Mouse (Mus musculus): ENCODE measurements around the gene Adam33. TPM values are rescaled to one million over a fixed set of nuclear protein-coding genes. Genes with fewer than 3 reads are reported as not detected.
"Not testable (repeated sequence)": the region's sequence is repeated elsewhere in the genome, so short reads cannot be mapped to it uniquely, and the experiment has no call there.

The Adam33 gene
- total and polyA plus RNA-seq, 2 experiments from 2014 or later: 0.85 to 3.1 TPM

GRCm38 (mm10) chr2:131040854-131041825 lies 22.5 kb downstream of the Adam33 start:
- peak; percentile 93 for ATAC-seq
- DNase-seq: peak; percentile 87
- H3K27me3 ChIP-seq (ENCODE audit: insufficient read depth, low read length): 0 out of 2 replicates have a peak, but pooled peaks cover 3% of the 10 kb centered on the region
- 3% methylated on average over 113 of the region's 115 CpGs for WGBS
- peak overlapping the region; percentile 83 for H3K9ac ChIP-seq
- no peak for TF ChIP-seq CTCF (IDR thresholded peaks at IDR 0.05; ENCODE audit: low read depth)
- H3K4me1 ChIP-seq (ENCODE audit: insufficient read depth): peaks cover 7% of the 10 kb centered on the region; the same call in 1 of the 2 replicates
- H3K27ac ChIP-seq (ENCODE audit: low read depth, low read length): peak overlapping the region; percentile 82
- no peaks in the 10 kb centered on the region for H3K36me3 ChIP-seq (ENCODE audit: insufficient read depth)
- H3K4me3 ChIP-seq (ENCODE audit: low read depth, low read length): peak overlapping the region; percentile 59
- H3K9me3 ChIP-seq (ENCODE audit: low read length): no peaks in the 10 kb centered on the region
- peak overlapping the region; percentile 86 for H3K4me2 ChIP-seq (ENCODE audit: low read depth)

DNA sequence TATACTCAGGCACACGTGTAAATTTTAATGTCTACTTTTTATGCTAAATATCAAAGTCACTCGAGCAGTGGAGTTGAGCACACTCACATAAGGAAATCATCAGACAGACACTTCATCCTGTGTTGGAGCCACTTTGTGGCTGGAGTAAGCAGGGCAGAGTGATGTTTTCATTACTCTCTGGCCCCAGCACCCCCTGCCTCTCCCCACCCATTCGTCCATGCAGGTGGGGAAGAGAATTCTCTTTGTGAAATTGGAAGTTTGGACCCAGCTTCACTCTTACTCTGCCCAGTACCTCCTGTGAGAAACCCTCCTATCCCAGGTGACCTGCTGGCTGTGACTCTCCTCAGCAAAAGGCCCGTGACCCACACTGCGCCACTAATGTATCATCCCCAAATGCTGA lies 24.9 kb downstream of the Adam33 start:
- 0 out of 2 replicates have a peak, but pooled peaks cover 3% of the 10 kb centered on the region for H3K27me3 ChIP-seq (ENCODE audit: insufficient read depth, low read length)
- no peak overlapping the region for H3K4me3 ChIP-seq (ENCODE audit: low read depth, low read length)
- no peak overlapping the region for H3K27ac ChIP-seq (ENCODE audit: low read depth, low read length)
- TF ChIP-seq CTCF (IDR thresholded peaks at IDR 0.05; ENCODE audit: low read depth): no peak
- no peaks in the 10 kb centered on the region for H3K36me3 ChIP-seq (ENCODE audit: insufficient read depth)
- DNase-seq: no peak
- H3K9ac ChIP-seq: no peak overlapping the region
- H3K9me3 ChIP-seq (ENCODE audit: low read length): 0 out of 2 replicates have a peak, but pooled peaks cover 3% of the 10 kb centered on the region
- ATAC-seq: no peak
- H3K4me2 ChIP-seq (ENCODE audit: low read depth): no peak overlapping the region
- peaks cover 7% of the 10 kb centered on the region; the same call in 1 of the 2 replicates for H3K4me1 ChIP-seq (ENCODE audit: insufficient read depth)
- 86% methylated on average over 5 of the region's 5 CpGs for WGBS

- no peak overlapping the region for H3K9ac ChIP-seq
- H3K27me3 ChIP-seq (ENCODE audit: insufficient read depth, low read length): 0 out of 2 replicates have a peak, but pooled peaks cover 3% of the 10 kb centered on the region
- no peak overlapping the region for H3K27ac ChIP-seq (ENCODE audit: low read depth, low read length)
- H3K4me2 ChIP-seq (ENCODE audit: low read depth): no peak overlapping the region
- peaks cover 7% of the 10 kb centered on the region; the same call in 1 of the 2 replicates for H3K4me1 ChIP-seq (ENCODE audit: insufficient read depth)
- no peak for TF ChIP-seq CTCF (IDR thresholded peaks at IDR 0.05; ENCODE audit: low read depth)
- DNase-seq: no peak
- H3K36me3 ChIP-seq (ENCODE audit: insufficient read depth): no peaks in the 10 kb centered on the region
- no peak for ATAC-seq
- H3K9me3 ChIP-seq (ENCODE audit: low read length): 0 out of 2 replicates have a peak, but pooled peaks cover 3% of the 10 kb centered on the region
- no peak overlapping the region for H3K4me3 ChIP-seq (ENCODE audit: low read depth, low read length)
- WGBS: 94% methylated on average over 6 of the region's 6 CpGs
Observed at GRCm38 (mm10) chr2:131038197-131038596, 25.4 kb downstream of the Adam33 start.

DNA sequence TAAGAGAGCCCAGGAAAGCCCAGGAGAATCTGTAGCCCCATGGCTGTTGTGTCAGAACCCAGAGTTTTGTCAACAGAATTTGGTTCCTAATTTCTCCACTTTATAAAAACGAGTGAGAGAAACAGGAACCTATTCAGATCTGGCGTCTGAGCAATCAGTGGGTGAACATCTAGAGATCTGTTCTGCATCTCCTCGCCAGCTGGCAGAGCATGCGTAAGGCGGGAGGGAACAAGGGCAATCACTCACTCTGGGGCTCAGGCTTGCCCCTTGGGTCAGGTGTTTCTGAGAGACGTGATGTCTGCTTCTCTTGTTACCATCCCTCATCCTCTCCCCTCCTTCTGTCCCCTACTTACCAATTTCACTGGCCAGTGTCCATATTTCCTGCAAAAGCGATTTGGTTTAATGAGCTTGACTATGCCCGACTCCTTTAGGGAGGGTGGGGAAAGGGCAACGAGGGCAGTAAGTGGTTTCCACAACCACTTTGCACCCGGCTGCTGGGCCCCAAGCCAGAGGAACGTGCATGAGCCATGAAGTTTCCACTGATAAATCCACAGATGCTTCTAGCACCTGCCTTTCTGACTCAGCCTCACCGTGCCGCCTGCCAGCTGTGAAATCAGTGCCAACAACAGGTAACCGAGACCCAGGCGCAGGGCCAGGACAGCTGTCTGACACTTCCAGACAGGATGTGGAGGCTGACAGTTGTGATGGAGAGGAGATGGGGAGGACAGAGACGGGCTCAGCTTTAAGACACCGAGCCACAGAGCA lies 26.2 kb downstream of the Adam33 start:
- no peak overlapping the region for H3K27ac ChIP-seq (ENCODE audit: low read depth, low read length)
- 0 out of 2 replicates have a peak, but pooled peaks cover under 1% of the 10 kb centered on the region for H3K27me3 ChIP-seq (ENCODE audit: insufficient read depth, low read length)
- no peak overlapping the region for H3K4me3 ChIP-seq (ENCODE audit: low read depth, low read length)
- 0 out of 2 replicates have a peak, but pooled peaks cover 3% of the 10 kb centered on the region for H3K9me3 ChIP-seq (ENCODE audit: low read length)
- TF ChIP-seq CTCF (IDR thresholded peaks at IDR 0.05; ENCODE audit: low read depth): no peak
- peaks cover 7% of the 10 kb centered on the region; the same call in 1 of the 2 replicates for H3K4me1 ChIP-seq (ENCODE audit: insufficient read depth)
- H3K36me3 ChIP-seq (ENCODE audit: insufficient read depth): no peaks in the 10 kb centered on the region
- no peak overlapping the region for H3K9ac ChIP-seq
- DNase-seq (no peak), ATAC-seq (no peak)
- 51% methylated on average over 17 of the region's 17 CpGs for WGBS
- H3K4me2 ChIP-seq (ENCODE audit: low read depth): no peak overlapping the region

GRCm38 (mm10) chr2:131036757-131037156 lies 26.9 kb downstream of the Adam33 start:
- Histone ChIP-seq H3K36me3 (ENCODE audit: insufficient read depth) (no peaks in the 10 kb centered on the region), H3K4me2 (ENCODE audit: low read depth) (no peak overlapping the region), H3K9ac (no peak overlapping the region), H3K27ac (ENCODE audit: low read depth, low read length) (no peak overlapping the region), H3K9me3 (ENCODE audit: low read length) (0 out of 2 replicates have a peak, but pooled peaks cover 3% of the 10 kb centered on the region), H3K4me3 (ENCODE audit: low read depth, low read length) (no peak overlapping the region), H3K27me3 (ENCODE audit: insufficient read depth, low read length) (no peaks in the 10 kb centered on the region), H3K4me1 (ENCODE audit: insufficient read depth) (peaks cover 7% of the 10 kb centered on the region; the same call in 1 of the 2 replicates)
- ATAC-seq (no peak), DNase-seq (no peak)
- TF ChIP-seq CTCF (IDR thresholded peaks at IDR 0.05; ENCODE audit: low read depth): no peak

DNA sequence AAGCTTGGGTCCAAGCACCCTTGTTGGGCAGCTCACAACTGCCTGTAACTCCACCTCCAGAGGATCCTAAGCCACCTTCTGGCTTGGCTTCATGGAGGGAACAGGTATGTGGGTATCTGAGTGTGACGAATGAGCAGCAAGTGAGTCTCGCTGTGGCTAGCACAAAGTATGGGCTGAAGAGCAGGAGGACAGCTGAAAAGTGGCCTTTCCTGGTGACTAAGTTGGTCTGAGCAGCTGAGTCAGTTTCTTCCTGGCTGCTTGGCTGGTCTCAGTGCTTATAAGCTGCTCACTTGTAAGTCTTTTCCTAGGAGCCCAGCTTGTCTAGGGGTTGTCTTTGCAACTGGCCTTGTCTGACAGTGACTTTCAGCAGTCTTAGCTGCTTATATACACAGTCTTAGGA lies 27.3 kb downstream of the Adam33 start:
- no peak for DNase-seq
- peaks cover 7% of the 10 kb centered on the region; the same call in 1 of the 2 replicates for H3K4me1 ChIP-seq (ENCODE audit: insufficient read depth)
- no peak for TF ChIP-seq CTCF (IDR thresholded peaks at IDR 0.05; ENCODE audit: low read depth)

GRCm38 (mm10) chr2:131031406-131031805 lies 32.2 kb downstream of the Adam33 start:
- H3K4me2 ChIP-seq (ENCODE audit: low read depth); DNase-seq; H3K9ac ChIP-seq; H3K4me3 ChIP-seq (ENCODE audit: low read depth, low read length); H3K27me3 ChIP-seq (ENCODE audit: insufficient read depth, low read length); H3K27ac ChIP-seq (ENCODE audit: low read depth, low read length); H3K4me1 ChIP-seq (ENCODE audit: insufficient read depth); H3K9me3 ChIP-seq (ENCODE audit: low read length); ATAC-seq: not testable (repeated sequence)
- H3K36me3 ChIP-seq (ENCODE audit: insufficient read depth): peaks cover 21% of the 10 kb centered on the region
- 77% methylated on average over 1 of the region's 1 CpGs for WGBS

More for the DNA sequence above, 27.3 kb downstream of the Adam33 start:
- no peak overlapping the region for H3K4me2 ChIP-seq (ENCODE audit: low read depth)
- ATAC-seq: no peak
- WGBS: 95% methylated on average over 2 of the region's 2 CpGs
- H3K9me3 ChIP-seq (ENCODE audit: low read length): 0 out of 2 replicates have a peak, but pooled peaks cover 3% of the 10 kb centered on the region
- no peak overlapping the region for H3K27ac ChIP-seq (ENCODE audit: low read depth, low read length)
- no peaks in the 10 kb centered on the region for H3K27me3 ChIP-seq (ENCODE audit: insufficient read depth, low read length)
- H3K4me3 ChIP-seq (ENCODE audit: low read depth, low read length): no peak overlapping the region
- no peaks in the 10 kb centered on the region for H3K36me3 ChIP-seq (ENCODE audit: insufficient read depth)
- H3K9ac ChIP-seq: no peak overlapping the region

All from forebrain, postnatal 0 days (tissue).